Mouse (Mus musculus) cerebellum, adult 8-10 months (tissue): ENCODE results near the gene Ank2.

Experiments used
- DNase-seq: peaks from one replicate; pipeline ENCODE4 v3.0.0; 2022

Ank2 gene

DNA sequence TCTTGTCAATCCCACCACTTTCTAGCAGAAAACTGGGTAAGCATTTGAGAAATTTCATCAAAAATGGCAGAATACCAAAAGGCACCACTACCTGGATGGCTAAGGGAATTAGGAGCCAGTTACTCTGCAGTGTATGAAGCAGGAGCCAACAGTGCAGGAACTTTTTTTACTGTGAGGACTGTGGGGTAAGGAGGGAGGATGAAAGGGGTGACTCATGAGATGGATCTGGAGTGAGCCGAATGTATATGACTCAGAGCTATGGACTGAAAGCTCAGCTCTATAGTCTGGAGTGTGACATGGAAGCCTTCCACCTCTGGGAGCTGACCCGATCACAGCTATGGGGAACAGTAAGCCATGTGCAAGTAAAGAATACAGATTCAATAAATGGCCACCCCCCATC is 530.4 kb downstream of the Ank2 start:
- no peak for DNase-seq

DNA sequence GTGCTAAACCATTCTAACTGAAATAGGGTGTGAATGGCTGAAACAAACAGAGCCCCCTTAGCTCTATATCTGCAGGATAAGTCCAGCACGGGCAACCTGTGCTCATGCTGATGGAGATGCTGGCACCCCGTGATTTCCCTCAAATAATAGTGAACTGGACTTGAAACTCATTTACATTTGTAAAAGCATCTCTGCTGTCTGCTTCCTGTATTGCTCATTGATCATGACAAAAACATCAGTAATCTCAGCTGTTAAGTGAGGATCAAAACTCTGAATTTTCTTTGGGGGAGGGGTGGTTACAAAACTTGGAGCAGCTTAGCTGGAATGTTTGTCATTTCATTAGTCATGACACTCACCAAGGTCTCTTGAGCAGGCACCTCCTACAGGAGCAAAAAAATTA is 533.4 kb downstream of the Ank2 start:
- DNase-seq: no peak

DNA sequence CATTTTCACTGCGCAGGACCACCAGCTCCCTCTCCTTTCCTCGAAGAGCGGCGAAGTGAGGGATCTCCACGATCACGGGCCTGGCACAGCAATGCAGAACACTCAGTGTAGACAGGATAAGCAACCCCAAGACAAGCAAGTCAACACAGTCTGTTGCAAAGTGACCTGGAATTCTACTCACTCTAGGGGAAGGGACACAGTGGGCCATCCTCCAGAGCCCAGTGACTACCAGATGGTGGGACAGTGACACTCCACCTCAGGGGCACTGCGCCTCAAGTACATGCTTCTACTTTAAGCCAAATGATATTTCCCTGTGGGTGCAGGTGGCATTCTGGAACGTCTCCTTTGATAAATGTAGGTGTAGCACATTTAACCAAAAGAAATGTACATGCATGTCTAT is 536.8 kb downstream of the Ank2 start:
- peak; percentile 49 for DNase-seq

- DNase-seq: no peak
These were observed 546.5 kb downstream of the Ank2 start for GRCm38 (mm10) chr3:126952698-126953097.

DNA sequence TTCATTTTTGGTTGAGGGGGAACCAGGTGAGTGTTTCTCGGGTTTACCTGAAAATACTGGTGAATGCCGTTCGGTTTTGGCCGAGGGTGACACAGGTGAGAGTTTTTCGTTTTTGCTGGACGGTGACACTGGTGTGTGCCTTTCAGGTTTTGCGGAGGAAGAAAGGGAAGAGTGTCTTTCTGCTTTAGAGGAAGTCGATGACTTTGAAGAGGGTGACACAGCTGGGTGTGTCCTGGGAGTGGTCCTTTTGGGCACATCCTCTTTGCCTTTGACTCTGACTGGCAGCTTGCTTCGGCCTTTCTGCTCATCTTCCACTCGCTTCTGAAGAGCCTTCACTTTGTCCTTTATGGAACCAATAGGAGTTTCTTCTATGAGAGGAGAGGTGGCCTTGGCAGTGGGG is 552.6 kb downstream of the Ank2 start:
- no peak for DNase-seq

- no peak for DNase-seq
These were observed 554.3 kb downstream of the Ank2 start for GRCm38 (mm10) chr3:126944838-126945237.

GRCm38 (mm10) chr3:126944081-126944480 is 555.1 kb downstream of the Ank2 start:
- DNase-seq: no peak

- DNase-seq: no peak
These were observed 558.7 kb downstream of the Ank2 start for GRCm38 (mm10) chr3:126940452-126940851.

- DNase-seq: no peak
These were observed 567.2 kb downstream of the Ank2 start for GRCm38 (mm10) chr3:126931884-126932506.

DNA sequence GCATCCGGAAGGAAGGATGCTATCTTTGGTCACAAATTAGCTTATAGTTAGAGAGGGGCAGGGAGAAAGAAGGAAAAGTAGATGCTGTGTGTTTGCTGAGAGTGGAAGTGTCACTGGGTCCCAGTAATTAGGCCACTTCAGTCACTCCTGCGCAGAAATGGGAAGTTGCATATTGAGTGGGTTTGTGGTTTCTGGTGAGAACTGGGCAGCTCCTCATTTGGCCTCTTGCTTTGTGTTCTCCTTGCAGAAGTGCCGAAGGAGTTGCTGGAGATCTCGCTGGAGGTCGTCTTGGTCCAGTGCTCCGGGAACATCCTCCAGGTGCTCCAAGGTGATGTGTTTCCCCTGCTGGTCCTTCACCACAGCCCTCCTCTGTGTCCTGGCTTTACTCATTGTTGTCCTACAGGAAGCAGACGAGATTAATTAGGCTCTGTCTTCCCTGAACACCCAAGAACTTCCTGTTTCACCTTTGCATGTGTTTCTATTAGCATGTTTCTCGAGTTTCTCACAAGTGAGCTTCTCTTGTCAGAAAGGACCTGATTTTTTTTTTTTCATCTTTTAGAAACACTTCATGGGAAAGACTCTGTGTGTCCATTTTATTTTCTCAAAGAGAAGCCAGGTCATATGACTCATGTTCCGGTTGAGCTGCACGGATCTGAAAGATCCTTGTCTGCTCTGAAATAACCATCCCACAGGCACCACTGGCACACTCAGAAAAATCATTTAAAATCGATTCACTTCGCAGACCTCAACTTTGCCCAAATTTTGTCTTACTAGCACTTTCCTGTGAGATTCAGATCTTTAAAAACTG is 575.4 kb downstream of the Ank2 start:
- DNase-seq: no peak

DNA sequence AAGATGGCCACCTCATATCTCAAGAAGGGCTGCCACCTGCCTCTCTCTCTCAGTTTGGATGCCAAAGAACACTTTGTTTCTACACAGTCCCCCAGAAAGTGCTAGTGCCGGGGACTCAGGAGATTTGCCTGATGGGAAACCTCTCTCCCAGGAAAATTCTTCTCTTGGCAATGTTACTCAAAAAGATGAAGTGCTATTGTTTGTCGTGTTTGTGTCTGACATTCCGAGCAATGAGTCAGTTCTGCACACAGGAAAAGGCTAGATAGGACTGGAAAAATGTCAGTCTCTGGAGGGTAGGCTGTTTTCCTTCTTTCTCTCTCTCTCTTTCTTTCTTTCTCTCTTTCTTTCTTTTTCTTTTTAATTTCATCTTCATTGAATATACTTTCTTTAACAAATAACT is 577.2 kb downstream of the Ank2 start:
- no peak for DNase-seq

GRCm38 (mm10) chr3:126920296-126920695 is 578.9 kb downstream of the Ank2 start:
- no peak for DNase-seq

GRCm38 (mm10) chr3:126918805-126919473 is 580.2 kb downstream of the Ank2 start:
- DNase-seq: no peak

- DNase-seq: no peak
These were observed 582.8 kb downstream of the Ank2 start for GRCm38 (mm10) chr3:126916381-126916780.

DNA sequence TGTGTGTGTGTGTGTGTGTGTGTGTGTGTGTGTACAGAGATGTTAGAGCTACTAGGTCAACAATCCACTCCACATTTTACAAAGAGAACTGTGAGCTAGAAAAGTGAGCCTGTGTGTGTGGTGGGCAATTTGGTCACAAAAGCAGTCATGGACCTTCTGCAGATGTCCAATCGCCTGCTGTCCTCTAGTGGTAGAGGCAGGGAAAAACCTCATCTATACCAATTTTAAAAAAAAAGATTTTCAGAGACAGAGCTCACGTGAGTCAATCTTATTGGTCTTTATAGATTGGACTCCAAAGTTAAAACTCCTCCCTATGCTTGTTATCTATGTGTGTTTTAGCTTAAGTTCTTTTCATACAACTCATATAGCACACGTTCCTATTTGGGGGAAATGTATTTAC is 595.6 kb downstream of the Ank2 start:
- DNase-seq: peak; percentile 27

GRCm38 (mm10) chr3:126886644-126887043 is 612.5 kb downstream of the Ank2 start:
- no peak for DNase-seq

DNA sequence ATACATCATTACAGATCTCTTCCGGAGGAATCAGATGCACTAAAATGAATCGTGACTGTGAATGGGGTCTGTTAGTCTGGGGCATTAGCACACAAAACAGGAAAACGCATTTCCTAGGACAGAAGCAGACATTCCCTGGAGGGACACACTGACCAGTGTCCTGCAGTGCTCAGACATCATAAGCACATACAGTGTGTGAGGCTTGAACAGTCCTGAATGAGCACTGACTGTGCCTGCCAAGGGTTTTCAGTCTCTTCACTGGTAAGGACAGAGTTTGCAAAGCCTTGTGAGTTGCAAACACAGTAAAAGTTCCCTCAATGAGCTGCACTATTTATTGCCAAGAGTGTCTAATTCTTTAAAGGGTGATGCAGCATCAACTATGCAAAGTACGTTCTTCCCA is 613.1 kb downstream of the Ank2 start:
- DNase-seq: no peak

GRCm38 (mm10) chr3:126878233-126878632 is 620.9 kb downstream of the Ank2 start:
- DNase-seq: no peak
